Mouse (Mus musculus): ENCODE measurements around the gene Intu.

The Intu gene

DNA sequence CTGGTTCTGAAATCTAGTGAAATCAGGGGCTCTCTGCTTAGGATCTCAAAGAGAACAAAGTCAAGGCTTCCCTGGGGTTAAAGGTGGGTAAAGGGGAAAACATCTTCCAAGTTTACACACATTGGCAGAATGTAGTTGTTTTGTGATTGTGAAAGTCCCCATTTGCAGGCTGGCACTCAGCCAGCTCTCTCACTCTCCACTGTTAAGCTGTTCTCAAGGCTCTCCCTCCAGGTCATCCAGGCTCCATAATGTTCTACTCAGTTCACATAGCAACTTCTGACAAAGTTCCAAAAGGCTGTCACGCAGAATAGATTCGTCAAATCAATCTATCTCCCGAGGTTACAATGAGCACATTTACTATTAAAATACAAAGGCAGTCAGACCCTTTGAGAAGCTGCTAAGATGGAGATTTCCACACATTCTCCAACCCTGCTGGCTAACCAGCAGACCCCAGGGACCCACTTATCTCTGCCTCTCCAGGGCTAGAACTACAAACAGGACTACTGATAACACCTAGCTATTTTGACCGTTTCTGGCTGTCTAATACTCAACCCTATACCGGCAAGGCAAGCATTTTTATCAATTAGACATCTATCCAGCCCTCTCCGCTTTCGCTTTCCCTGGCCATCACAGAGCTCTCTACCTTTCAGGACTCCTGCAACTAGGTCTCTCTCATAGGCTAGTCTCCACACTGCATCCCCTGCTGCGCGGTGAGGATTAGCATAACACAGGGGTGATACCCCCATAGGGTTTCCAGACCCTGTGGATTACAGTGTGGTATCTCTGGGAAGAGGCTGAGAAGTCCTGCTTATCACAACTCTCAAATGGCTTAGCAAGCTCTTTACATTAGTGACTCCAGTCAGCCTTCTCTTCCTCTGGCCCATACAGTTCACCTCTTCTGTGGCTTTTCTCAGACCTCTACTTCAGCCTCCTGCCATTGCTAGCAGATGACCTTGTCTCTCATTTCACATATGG, 2.8 kb upstream of the Intu start:
- no peak for DNase-seq (ENCODE audit: low spot score)

DNA sequence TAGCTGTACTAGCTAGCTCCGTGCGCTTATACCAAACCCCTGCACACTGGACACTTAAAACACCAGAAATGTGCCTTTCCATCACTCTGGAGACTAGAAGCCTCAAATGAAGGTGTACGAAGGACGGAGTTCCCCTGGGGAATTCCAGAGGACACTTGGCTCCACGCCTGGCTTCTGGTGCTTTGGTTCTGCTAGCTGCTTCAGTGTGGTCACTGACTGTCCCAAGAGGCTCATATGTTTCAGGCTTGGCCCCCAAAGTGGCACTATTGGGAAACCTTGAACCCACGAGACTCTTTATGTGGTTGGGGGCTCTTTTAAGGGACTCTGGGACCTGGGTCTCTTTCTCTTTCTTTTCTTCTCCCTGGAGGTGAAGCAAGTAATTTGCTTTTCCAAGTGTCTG, 2.1 kb upstream of the Intu start:
- DNase-seq (ENCODE audit: low spot score): no peak

DNA sequence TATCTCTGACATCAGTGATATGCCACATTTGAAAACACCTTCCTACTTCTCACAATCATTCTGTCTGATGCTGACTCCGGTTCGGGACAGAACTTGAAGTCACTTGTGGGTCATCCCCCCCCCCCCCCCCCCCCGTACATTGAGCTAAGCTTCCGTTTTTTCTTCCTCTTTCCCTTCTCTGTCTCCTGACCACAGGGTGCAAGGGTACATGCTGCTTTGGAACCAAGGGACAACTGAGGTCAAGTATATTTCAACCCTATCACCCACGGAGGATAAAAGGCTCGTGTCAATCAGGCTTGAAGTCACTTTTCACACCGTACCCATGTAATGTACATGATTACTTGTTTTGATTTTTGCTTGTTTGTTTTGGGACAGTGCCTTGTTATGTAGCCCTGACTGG, 241 bp upstream of the Intu start:
- DNase-seq (ENCODE audit: low spot score): no peak

DNA sequence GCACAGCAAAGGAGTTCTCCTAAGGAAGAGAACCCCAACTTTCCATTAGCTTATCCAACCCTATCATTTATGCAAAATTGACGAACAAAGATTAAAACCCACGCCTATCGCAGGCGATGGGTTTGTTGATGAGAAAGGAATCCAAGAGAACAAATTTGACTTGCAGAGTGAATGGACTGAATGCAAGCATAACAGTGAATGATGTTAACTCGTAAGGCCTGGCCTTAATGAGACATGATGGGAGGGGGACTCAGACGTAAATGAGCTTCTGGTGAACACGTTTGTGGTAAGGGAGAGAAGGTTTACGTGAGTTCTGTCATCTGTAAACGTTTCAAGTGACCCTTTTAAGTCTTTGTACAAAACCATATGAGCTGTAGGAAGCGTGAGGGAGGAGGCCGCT, 1.2 kb downstream of the Intu start:
- DNase-seq (ENCODE audit: low spot score): no peak

DNA sequence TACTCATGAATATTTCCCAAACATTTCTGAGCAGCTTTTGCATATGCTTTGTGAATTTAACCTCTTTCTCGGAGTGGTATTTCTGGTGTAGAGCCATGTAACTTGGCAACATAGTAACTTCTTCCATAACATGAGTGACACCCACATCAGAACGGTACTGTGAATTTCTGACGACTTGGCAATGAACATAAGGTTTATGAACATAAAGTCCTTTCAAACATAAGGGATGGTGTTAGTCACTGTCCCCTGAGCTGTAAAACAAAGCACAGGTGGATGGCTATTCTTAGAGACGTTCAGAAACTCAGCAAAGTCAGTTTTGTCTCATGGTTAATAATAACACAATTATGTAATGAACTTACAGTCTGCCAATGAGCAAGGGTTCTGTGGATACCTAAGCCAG, 3.1 kb downstream of the Intu start:
- no peak for DNase-seq (ENCODE audit: low spot score)

DNA sequence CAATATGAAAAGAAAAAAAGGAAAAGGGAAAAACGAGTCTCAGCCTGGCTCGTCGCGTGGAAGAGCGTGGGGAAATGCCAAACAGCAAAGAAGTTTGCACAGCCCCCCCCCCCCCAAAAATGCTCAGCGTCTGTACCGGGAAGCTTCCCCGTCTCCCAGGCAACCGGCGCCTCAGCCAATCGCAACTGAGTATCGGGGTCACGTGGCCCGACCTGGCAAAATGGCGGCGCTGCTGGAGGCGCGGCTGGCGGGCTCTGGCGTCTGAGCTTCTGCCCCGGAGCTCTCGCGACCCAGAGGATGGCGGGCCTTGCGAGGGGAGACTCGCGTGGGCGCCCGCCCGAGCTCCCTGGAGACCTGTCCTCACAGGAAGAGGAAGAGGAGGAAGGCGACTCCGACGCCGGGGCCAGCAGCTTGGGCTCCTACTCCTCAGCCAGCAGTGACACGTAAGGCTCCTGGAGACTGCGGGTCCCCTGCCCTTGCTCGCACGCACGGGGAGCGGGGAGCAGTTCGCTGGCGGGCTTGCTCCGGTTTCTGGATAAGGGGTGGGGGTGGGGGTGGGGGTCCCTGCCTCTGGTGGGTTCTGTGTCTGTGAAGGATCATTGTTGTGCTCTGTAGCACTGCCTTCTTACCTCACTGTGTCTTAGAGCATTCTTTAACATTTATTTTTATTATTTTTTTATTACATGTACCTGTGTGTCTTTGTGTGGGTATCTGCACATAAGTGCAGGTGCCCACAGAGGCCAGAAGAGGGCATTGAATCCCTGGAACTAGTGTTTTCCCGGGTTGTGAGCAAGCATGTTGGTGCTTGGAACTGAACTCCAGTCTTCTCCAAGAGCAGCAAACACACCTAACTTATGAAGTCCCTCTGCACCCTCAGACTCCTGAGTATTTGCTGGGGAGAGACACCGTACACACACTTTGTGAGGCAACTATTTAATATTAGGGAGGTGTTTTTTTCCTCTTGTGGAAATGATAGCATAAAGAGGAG, 9.8 kb downstream of the Intu start:
- peak; percentile 83 for DNase-seq (ENCODE audit: low spot score)

DNA sequence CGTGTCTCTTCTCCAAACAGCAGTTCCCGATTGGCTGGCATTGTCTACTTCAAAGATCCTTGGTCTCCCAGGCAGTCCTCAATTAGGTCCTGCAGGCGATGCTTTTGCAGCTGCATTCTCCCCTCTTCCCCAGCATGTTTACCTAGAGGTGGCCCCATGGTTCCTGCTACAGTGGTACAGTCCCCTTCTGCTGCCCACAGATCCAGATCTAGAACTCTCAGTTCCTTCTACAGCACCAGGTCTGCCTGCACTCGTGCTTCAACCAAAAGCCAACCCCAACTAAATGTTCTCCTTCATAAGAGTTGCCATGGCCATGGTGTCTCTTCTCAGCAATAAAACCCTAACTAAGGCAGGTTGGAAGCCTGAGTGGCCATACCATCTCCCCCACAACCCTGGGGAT, 15.5 kb downstream of the Intu start:
- no peak for DNase-seq (ENCODE audit: low spot score)

DNA sequence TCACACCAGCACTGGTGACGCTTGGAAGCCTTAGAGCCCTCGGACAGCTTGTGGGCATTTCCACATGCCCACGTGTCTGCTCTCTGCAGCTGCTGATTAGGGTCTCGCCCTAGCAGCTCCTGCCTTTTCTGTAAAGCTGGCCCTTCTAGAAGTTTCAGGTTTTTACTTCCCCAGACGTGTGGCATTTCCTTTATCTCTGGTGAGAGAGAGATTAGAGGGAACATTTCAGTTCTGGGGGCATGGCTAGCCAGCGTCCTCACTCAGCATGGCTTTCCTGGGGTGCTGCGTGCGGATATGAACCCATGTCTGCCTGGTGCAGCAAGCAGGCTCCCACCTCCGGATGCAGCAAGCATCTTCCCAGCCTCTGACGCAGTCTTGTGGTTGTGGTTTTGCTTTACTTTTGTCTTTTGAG, 121.9 kb downstream of the Intu start:
- DNase-seq (ENCODE audit: low spot score): peak; percentile 84

DNA sequence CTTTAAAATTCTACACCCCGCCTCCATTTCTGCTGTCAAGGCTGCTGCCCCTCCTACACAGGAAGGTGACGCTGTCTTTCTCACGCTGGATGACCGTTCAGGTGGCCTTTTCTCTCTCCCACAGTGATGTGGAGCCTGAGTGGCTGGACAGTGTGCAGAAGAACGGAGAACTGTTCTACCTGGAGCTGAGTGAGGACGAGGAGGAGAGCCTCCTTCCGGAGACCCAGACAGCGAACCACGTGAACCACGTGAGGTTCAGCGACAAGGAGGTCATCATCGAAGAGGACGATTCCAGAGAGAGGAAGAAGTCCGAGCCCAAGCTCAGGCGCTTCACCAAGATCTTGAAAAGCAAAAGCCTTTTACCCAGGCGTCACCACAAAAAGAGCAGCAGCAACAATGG, 122.5 kb downstream of the Intu start:
- DNase-seq (ENCODE audit: low spot score): no peak

DNA sequence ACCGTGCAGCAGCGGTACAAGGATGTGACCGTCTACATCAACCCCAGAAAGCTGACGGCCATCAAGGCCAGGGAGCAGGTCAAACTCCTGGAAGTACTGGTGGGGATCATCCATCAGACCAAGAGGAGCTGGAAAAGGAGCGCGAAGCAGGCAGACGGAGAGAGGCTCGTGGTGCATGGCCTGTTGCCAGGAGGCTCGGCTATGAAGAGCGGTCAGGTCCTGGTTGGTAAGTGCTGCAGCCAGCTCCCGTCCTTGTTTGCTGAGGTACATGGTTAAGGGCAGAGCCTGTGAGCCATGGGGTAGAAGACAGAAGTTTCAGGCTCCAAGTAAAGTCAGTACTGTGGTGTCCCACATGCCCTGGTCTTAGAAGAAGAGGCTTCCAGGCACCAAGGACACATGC, 122.9 kb downstream of the Intu start:
- no peak for DNase-seq (ENCODE audit: low spot score)

DNA sequence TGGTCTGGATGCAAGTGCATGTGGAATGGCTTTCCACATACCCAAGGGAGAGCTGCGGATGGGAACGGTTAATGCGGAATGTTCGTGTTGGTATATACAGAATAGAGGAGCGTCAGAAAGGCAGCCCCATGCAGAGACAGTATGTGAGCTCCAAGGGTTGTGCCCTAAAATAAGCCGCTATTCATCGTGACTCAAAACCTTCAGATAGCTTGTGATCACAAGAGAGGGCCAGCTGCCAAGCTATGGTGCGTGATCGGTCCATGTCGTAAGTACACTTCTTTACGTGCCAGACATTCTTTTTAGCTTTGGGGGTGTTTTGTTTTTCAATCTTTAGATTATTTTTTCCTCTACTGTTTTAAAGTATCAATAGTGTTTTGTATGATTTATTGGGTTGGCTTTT, 124.5 kb downstream of the Intu start:
- no peak for DNase-seq (ENCODE audit: low spot score)

DNA sequence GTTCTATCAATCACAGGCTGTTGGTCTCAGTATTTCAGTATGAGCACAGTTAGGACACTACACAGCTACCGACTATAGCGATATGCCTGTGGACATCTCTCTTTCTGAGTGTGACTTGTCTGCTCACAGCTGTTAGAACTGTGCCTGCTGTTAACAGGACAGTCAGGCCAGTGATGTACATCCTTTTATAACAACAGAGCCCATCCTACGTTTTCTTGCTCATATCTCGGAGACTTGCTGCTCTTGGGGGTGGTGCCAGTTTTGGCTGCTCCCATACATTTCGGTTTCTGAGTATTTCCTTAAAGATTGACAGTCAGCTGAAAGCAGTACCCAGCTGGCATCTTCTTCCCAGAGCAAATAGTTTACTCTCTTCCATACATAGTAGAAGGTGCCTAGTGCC, 125.3 kb downstream of the Intu start:
- no peak for DNase-seq (ENCODE audit: low spot score)

DNA sequence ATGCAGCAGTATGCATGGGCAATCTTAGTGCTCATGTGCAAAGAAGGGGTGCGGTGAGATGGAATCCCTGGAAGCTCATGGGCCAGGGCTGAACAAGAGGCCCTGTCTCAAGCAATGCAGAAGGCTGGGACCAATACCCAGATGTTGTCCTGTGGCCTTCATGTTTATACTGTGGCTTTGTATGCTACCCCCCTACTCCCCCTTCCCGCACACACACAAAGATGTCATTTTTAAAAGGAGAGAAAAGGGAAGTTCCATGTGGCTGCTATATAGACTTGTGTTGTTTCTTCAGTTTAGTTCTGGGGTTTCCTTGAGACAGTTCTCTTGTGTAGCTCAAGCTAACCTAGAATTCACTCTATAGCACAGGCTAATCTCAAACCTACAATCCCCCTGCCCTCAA, 129.1 kb downstream of the Intu start:
- no peak for DNase-seq (ENCODE audit: low spot score)

DNA sequence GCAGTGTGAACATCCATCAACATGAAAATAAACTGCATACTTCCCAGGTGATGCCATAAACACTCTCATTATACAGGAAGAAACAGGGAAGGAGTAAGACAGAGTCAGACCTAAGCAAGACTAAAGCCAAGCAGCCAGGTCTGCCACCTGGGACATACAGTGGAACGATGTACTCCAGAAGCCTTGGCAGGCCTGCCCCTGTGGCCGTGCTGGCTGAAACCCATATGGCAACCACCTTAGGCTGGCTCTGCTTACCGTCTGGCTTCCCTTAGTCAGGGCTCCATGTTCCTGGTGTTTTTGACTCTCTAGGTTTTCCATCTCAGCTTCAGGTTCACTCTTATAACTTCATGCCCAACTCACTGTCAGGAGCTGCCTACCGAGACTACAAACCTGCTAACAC, 135.0 kb downstream of the Intu start:
- no peak for DNase-seq (ENCODE audit: low spot score)

DNA sequence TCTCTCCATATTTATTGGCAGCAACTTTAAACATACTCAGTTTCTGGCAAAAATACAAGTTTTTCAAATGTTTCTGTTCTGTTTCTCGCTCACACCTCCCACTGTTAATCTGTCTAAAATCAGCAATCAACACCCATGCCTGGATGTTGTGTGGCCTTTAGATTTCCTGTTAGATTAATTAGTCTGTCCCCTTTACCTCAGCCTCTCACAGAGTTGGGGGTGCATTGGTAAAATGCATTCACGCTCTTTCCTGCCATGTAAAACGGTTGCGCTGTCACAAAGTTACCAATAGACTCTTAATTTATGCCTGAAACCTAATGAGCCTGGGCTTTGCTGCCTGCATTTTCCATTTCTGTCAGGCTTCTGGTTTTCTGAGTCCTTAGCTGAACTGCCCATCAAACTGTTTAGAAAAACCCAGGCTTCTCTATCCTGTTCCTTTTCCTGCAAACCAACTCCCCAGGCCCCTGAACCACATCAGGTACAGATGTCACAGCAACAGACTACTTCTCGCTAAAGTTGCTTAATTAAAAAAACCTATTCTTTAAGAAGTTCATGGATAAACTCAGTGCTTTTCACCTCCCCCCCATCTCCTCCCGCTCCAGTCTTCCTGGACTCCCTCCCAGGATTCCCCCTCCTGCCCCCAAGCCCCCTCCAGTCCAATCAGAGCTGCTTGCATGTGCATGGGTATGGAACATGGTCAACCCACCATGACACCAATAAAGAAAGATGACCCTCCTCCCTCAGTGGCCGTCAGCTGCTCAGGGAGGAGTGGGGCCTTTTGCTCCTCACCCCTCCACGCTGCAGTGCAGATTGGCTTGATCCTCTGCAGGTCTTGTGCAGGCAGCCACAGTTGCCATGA, 136.0 kb downstream of the Intu start:
- DNase-seq (ENCODE audit: low spot score): no peak

DNA sequence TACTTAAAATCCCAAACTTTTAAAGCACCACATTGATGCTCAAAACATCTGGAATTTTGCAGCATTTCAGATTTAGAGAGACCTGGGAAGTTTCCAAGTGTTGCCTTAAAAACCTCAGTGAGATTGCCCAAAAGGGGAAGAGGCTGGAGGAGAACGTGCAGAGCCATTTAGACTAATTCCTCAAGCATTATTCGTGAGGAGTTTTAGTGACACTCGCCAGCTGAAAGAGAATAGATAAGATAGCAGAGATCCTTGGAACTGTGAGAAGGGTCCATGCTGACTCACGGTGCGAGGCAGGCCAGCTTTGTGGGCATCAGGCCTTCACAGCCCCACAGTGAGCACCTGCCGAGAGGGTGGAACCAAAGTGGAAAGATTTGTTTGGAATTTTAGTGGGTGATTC, 137.8 kb downstream of the Intu start:
- no peak for DNase-seq (ENCODE audit: low spot score)

DNA sequence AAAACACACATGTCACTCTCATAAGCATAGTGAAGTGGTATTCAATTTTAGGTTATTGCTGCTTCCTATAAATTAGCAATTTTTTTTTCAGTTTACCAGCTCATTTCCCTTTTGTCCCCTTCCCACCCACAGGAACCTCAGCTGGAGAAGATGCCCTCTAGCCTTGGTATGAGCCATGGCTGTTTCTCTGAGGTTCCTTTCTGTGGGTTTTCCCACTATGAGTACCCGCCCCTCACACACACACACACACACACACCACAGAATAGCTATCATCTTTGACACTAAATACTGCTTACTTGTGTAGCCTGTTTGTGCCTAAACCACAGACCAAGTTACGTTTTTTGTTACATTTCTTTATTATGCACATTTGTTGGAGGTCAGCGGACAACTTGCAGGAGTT, 138.3 kb downstream of the Intu start:
- no peak for DNase-seq (ENCODE audit: low spot score)

DNA sequence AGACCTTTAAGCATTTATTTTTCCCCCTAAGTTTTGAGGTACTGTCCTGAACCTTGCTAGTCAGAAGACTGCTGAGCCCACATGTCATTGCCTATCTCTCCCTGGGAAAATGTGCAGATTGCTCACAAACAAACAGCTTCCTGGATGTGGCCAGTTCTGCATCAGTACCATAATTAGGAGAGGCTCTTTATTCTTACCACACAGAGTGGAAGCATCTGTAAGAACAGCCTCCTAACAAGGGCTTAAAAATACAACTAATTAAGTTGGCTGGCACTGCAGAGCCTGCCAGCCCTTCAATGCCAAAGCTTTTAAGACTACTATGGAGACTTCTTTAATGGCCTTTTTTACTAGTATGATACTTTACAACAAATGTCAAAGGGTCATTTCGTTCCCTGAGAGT, 142.4 kb downstream of the Intu start:
- no peak for DNase-seq (ENCODE audit: low spot score)

DNA sequence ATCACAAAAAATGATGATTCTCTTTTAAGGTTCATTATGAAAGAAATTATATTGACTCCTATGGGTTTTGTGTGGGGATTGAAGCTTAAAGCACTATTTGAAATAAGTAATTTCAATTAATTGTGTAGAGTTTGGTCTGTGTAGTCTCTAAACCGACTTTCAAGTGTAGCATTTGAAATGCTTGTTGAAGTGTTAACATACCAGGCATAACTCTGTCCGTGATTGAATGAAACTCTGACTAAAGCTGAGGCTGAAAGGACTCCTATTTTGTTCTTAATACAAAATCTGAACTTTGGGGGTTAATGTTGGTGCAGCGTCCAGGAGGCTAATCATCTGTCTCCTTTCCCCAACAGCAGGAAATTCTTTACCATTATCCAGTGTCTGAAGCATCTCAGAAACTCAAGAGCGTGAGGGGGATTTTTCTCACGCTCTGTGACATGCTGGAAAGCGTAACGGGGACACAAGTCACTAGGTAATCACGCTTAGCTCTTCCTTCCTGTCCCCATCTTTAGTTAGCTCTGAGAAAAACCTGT, 143.9 kb downstream of the Intu start:
- no peak for DNase-seq (ENCODE audit: low spot score)

DNA sequence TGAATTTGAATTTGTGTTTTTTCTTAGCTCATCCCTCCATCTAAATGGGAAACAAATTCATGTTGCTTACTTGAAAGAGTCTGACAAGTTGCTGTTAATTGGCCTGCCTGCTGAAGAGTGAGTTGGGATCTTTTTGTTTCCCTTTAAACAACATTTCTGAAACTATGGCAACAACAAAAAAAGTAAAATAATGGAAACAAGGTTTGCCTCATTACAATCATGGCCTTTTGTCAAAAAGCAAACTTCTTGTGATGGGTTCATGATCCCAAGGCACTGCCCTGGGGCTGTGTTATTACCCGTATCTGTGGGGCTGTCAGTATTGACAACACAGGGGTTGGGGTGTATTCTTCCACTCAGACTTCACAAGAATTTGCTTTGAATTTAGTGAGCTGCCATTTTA, 147.8 kb downstream of the Intu start:
- DNase-seq (ENCODE audit: low spot score): no peak

DNA sequence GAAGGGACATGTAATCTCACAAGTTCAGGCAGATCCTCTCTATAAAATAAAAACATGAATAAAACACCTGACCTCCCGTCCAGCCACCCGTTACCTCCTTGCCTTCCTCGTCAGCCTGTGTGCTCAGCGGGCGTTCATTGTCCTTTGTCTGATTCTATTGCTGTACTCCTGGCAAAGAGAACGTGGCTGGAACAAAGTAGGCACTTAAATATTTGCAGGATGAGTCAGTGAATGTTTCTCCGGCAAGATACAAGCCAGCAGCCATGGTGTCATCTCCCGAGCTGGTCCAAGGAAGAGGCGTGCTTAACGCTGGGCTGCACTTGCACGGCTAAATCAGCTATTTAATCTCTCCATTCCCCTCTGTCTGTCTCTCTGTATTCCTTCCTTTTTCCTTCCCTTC, 151.3 kb downstream of the Intu start:
- DNase-seq (ENCODE audit: low spot score): no peak

DNA sequence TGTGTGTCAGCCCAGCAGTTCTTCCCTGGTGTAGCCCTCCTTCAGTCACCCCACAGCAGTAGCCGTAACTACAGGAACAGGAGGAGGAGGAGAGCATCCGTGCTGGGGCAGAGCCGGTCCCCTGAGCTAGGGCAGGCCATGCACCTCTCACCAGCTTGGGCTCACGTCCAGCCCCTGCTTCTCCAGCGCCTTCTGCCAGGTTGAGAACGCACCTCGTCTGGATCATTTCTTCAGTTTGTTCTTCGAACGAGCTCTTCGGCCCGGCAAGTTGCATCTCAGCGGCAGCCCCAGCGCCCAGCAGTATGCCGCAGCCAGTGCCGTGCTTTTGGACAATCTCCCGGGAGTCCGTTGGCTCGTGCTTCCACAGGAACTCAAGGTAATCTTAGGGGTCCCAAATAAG, 152.1 kb downstream of the Intu start:
- no peak for DNase-seq (ENCODE audit: low spot score)
